Mouse (Mus musculus): ENCODE results near the gene Hist1h2bp. TPM values are rescaled to one million over a fixed set of nuclear protein-coding genes. Genes with fewer than 3 reads are reported as not detected.
A peak's percentile ranks its signal among the peaks of the same experiment; 100 is the strongest.
"Not testable (repeated sequence)": the region's sequence is repeated elsewhere in the genome, so short reads cannot be mapped to it uniquely, and the experiment has no call there.

Hist1h2bp gene
- polyA plus RNA-seq, 1 experiment from 2014 or later: 0.44 TPM

DNA sequence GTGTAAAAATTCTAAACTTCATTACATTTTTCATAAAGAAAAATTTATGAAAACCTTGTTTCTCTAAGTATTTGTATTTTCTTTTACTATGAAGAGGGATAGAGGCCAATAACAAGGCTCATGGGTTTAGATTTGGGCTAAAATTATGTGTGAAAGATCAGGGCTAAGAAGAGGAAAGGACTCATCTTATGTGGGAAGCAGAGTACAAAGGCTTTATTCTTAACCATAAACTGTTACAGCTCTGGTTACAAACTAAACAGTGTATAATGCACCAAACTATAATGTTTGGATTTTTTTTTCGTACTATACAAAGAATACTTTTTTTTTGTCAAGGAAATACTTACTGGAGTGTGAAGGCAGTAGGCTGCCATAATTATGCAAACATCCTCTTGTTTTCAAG lies 31.6 kb upstream of the Hist1h2bp start:
- WGBS: 71% methylated on average over 1 of the region's 1 CpGs

GRCm38 (mm10) chr13:21778814-21779766 lies 8.2 kb upstream of the Hist1h2bp start:
- H3K27me3 ChIP-seq: peaks cover 6% of the 10 kb centered on the region; the same call in 1 of the 2 replicates

More for the DNA sequence above, 31.6 kb upstream of the Hist1h2bp start:
- H3K36me3 ChIP-seq: no peaks in the 10 kb centered on the region
- no peaks in the 10 kb centered on the region for H3K9me3 ChIP-seq
- ATAC-seq (ENCODE audit: low FRiP score, low read depth): no peak
- no peak overlapping the region for H3K9ac ChIP-seq
- no peak overlapping the region for H3K4me3 ChIP-seq
- no peak overlapping the region for H3K4me2 ChIP-seq
- H3K27ac ChIP-seq (replicated peaks): no peak overlapping the region
- no peaks in the 10 kb centered on the region for H3K27me3 ChIP-seq
- H3K4me1 ChIP-seq (replicated peaks): peaks cover 19% of the 10 kb centered on the region

GRCm38 (mm10) chr13:21779767-21780731 lies 7.2 kb upstream of the Hist1h2bp start, which contains the start of gene Hist1h1b:
Gene Hist1h1b, minus strand, starts transcription at chr13:21780625.
- WGBS: under 1% methylated on average over 44 of the region's 44 CpGs
- Histone ChIP-seq H3K9ac (peak within 1 kb of the TSS; percentile 55), H3K4me1 (replicated peaks) (peaks cover 36% of the 10 kb centered on the region), H3K27ac (replicated peaks) (peak within 1 kb of the TSS; percentile 69), H3K36me3 (no peaks in the 10 kb centered on the region), H3K4me3 (peak within 1 kb of the TSS; percentile 47), H3K27me3 (peaks cover 6% of the 10 kb centered on the region; the same call in 1 of the 2 replicates), H3K9me3 (no peaks in the 10 kb centered on the region), H3K4me2 (peak within 1 kb of the TSS; percentile 86)
- ATAC-seq (ENCODE audit: low FRiP score, low read depth): 0 out of 2 replicates have a peak, but pooled peaks have one; percentile 1

More at GRCm38 (mm10) chr13:21778814-21779766, 8.2 kb upstream of the Hist1h2bp start:
- Histone ChIP-seq H3K27ac (replicated peaks) (peak overlapping the region; percentile 69), H3K9me3 (no peaks in the 10 kb centered on the region), H3K4me3 (peak overlapping the region; percentile 47), H3K4me1 (replicated peaks) (peaks cover 36% of the 10 kb centered on the region), H3K4me2 (peak overlapping the region; percentile 86), H3K9ac (peak overlapping the region; percentile 55), H3K36me3 (no peaks in the 10 kb centered on the region)
- WGBS: 5% methylated on average over 33 of the region's 33 CpGs
- peak; percentile 96 for ATAC-seq (ENCODE audit: low FRiP score, low read depth)

DNA sequence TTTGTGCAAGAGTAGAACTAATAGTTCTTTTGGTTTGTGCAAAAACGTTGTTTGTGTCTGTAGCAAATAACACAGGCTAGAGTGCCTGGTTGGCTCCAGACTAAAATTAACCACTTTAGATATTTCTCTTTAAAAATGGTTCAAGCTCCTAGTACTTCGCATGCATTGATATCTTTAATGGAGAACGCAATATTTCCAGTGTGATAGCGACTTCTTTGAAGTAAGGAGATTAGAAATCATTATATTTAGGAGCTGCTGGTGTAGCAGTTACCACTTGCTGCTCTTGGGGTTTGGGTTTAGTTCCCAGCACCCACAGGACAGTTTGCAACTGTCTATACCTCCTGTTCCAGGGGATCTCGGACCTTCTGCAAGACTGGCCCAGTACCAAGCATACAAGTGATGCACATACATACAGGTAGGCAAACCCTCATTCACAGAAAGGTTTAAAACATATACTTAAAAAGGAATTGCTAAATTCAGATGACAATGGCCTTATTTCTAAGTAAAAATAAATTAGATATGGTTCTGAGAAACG lies 6.2 kb upstream of the Hist1h2bp start:
- H3K4me1 ChIP-seq (replicated peaks): peaks cover 42% of the 10 kb centered on the region

DNA sequence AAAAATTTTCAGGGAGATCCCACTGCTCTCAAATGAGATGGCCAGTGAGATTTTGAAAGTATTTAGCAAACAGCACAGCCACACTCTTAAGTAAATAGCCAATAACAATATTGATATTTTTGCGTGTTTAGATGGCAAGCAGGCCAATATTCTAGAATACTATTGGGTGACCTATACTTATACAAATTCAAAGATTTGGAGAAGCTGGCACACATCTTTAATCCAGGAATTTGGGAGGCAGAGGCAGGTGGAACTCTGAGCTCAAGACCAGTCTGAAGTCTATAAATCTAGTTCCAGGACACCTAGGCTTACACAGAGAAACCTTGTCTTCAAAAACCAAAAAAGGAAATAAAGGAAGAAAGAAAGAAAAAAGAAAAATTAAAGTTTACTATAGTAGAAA lies 5.6 kb upstream of the Hist1h2bp start:
- H3K27ac ChIP-seq (replicated peaks): no peak overlapping the region
- no peak for ATAC-seq (ENCODE audit: low FRiP score, low read depth)
- H3K36me3 ChIP-seq: no peaks in the 10 kb centered on the region
- 91% methylated on average over 1 of the region's 1 CpGs for WGBS
- no peaks in the 10 kb centered on the region for H3K9me3 ChIP-seq
- no peak overlapping the region for H3K9ac ChIP-seq
- H3K4me3 ChIP-seq: no peak overlapping the region
- peaks cover 45% of the 10 kb centered on the region for H3K4me1 ChIP-seq (replicated peaks)
- H3K4me2 ChIP-seq: no peak overlapping the region
- H3K27me3 ChIP-seq: peaks cover 6% of the 10 kb centered on the region; the same call in 1 of the 2 replicates

More for the DNA sequence above, 6.2 kb upstream of the Hist1h2bp start:
- no peak for ATAC-seq (ENCODE audit: low FRiP score, low read depth)
- Histone ChIP-seq H3K4me3 (peak overlapping the region; percentile 47; the same call in 1 of the 2 replicates), H3K9ac (no peak overlapping the region), H3K4me2 (peak overlapping the region; percentile 86), H3K9me3 (no peaks in the 10 kb centered on the region), H3K27ac (replicated peaks) (no peak overlapping the region), H3K36me3 (no peaks in the 10 kb centered on the region), H3K27me3 (peaks cover 6% of the 10 kb centered on the region; the same call in 1 of the 2 replicates)
- WGBS: 51% methylated on average over 6 of the region's 6 CpGs

GRCm38 (mm10) chr13:21782361-21783254 lies 4.7 kb upstream of the Hist1h2bp start:
- not testable (repeated sequence) for H3K36me3 ChIP-seq; H3K27me3 ChIP-seq; ATAC-seq (ENCODE audit: low FRiP score, low read depth); H3K9me3 ChIP-seq
- peak overlapping the region; percentile 85 for H3K4me2 ChIP-seq
- under 1% methylated on average over 14 of the region's 35 CpGs for WGBS
- peaks cover 45% of the 10 kb centered on the region for H3K4me1 ChIP-seq (replicated peaks)
- peak overlapping the region; percentile 48 for H3K9ac ChIP-seq
- H3K4me3 ChIP-seq: peak overlapping the region; percentile 41
- H3K27ac ChIP-seq (replicated peaks): peak overlapping the region; percentile 72

DNA sequence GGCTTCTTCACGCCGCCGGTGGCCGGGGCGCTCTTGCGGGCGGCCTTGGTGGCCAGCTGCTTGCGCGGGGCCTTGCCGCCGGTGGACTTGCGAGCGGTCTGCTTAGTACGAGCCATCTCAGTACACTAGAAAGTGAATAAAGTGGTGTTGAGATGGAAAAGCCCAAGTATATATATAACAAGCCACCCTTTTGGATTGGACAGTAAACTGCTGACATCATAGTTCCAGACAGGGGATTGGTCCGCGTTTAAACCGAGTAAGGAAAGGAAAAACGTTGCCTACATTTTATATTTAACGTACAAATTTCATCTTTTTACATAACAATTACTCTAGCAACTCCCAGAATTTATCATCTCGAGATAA lies 4.0 kb upstream of the Hist1h2bp start, which contains the start of gene Hist1h3i:
Gene Hist1h3i, minus strand, starts transcription at position 116 of the 363 bp plus-strand sequence.
- H3K9me3 ChIP-seq: no peaks in the 10 kb centered on the region
- H3K9ac ChIP-seq: peak within 1 kb of the TSS; percentile 48
- WGBS: 0% methylated on average over 17 of the region's 20 CpGs
- H3K4me3 ChIP-seq: peak within 1 kb of the TSS; percentile 41
- peak; percentile 82 for ATAC-seq (ENCODE audit: low FRiP score, low read depth)
- peak within 1 kb of the TSS; percentile 72 for H3K27ac ChIP-seq (replicated peaks)
- H3K4me2 ChIP-seq: peak within 1 kb of the TSS; percentile 85
- no peaks in the 10 kb centered on the region for H3K36me3 ChIP-seq
- peaks cover 49% of the 10 kb centered on the region for H3K4me1 ChIP-seq (replicated peaks)
- H3K27me3 ChIP-seq: peaks cover 6% of the 10 kb centered on the region; the same call in 1 of the 2 replicates

GRCm38 (mm10) chr13:21783734-21784161 lies 3.5 kb upstream of the Hist1h2bp start:
- Histone ChIP-seq H3K9ac (no peak overlapping the region), H3K4me1 (replicated peaks) (peaks cover 47% of the 10 kb centered on the region), H3K27me3 (peaks cover 6% of the 10 kb centered on the region; the same call in 1 of the 2 replicates), H3K27ac (replicated peaks) (peak overlapping the region; percentile 65), H3K4me3 (peak overlapping the region; percentile 41), H3K4me2 (peak overlapping the region; percentile 85), H3K36me3 (no peaks in the 10 kb centered on the region), H3K9me3 (no peaks in the 10 kb centered on the region)
- 1% methylated on average over 9 of the region's 9 CpGs for WGBS
- ATAC-seq (ENCODE audit: low FRiP score, low read depth): no peak

GRCm38 (mm10) chr13:21784311-21784710 lies 3.0 kb upstream of the Hist1h2bp start:
- Histone ChIP-seq H3K4me1 (replicated peaks) (peaks cover 44% of the 10 kb centered on the region), H3K4me3 (no peak overlapping the region), H3K9ac (no peak overlapping the region), H3K27ac (replicated peaks) (peak overlapping the region; percentile 65; the same call in 1 of the 2 replicates), H3K36me3 (no peaks in the 10 kb centered on the region), H3K4me2 (peak overlapping the region; percentile 85; the same call in 1 of the 2 replicates), H3K9me3 (no peaks in the 10 kb centered on the region), H3K27me3 (peaks cover 6% of the 10 kb centered on the region; the same call in 1 of the 2 replicates)
- no peak for ATAC-seq (ENCODE audit: low FRiP score, low read depth)
- WGBS: 19% methylated on average over 6 of the region's 6 CpGs

- Histone ChIP-seq H3K4me3 (peak overlapping the region; percentile 34), H3K4me2 (peak overlapping the region; percentile 69), H3K9me3 (no peaks in the 10 kb centered on the region), H3K27ac (replicated peaks) (peak overlapping the region; percentile 78), H3K4me1 (replicated peaks) (peaks cover 32% of the 10 kb centered on the region), H3K9ac (peak overlapping the region; percentile 37; the same call in 1 of the 2 replicates), H3K36me3 (no peaks in the 10 kb centered on the region), H3K27me3 (no peaks in the 10 kb centered on the region)
- 5% methylated on average over 8 of the region's 8 CpGs for WGBS
- no peak for ATAC-seq (ENCODE audit: low FRiP score, low read depth)
Observed at GRCm38 (mm10) chr13:21786189-21786898, 917 bp upstream of the Hist1h2bp start.
